Mouse (Mus musculus) lung, postnatal 0 days (tissue): Measurements from ENCODE around the gene Defb48. TPM values are rescaled to one million over a fixed set of nuclear protein-coding genes. Genes with fewer than 3 reads are reported as not detected.

ENCODE experiments used
- ATAC-seq: fragments of 200-750 bp; cut with Nextera tagmentation; 2 replicates; pipeline ENCODE4 v1.8.0; 2017; ENCODE audit warnings: moderate library complexity
- DNase-seq: peaks from one replicate; pipeline ENCODE4 v3.0.0-alpha.2; 2016; ENCODE audit warnings: low spot score
- H3K27ac ChIP-seq: fragments of 300-500 bp; sonication (generic); 2 replicates; pipeline ENCODE4 v1.5.1; 2014; ENCODE audit warnings: antibody characterized with exemption, mild to moderate bottlenecking, low read length, mixed read lengths
- H3K27me3 ChIP-seq: fragments of 300-500 bp; sonication (generic); replicated peaks from 2 replicates; pipeline ENCODE4 v1.6.1; 2014; ENCODE audit warnings: low read length, mixed read lengths; ENCODE audit not compliant: insufficient read depth
- H3K36me3 ChIP-seq: fragments of 300-500 bp; sonication (generic); 2 replicates; pipeline ENCODE4 v1.6.1; 2014; ENCODE audit warnings: low read length, mixed read lengths; ENCODE audit not compliant: insufficient read depth
- H3K4me1 ChIP-seq: fragments of 300-500 bp; sonication (generic); 2 replicates; pipeline ENCODE4 v1.6.1; 2014; ENCODE audit warnings: antibody characterized with exemption, low read depth, low read length, mixed read lengths; ENCODE audit not compliant: insufficient read depth
- H3K4me2 ChIP-seq: fragments of 300-500 bp; sonication (generic); replicated peaks from 2 replicates; pipeline ENCODE4 v1.6.1; 2014; ENCODE audit warnings: low read depth, mild to moderate bottlenecking, low read length, moderate library complexity, mixed read lengths
- H3K4me3 ChIP-seq: fragments of 300-500 bp; sonication (generic); 2 replicates; pipeline ENCODE4 v1.5.1; 2014; ENCODE audit warnings: low read depth, low read length
- H3K9ac ChIP-seq: fragments of 300-500 bp; sonication (generic); replicated peaks from 2 replicates; pipeline ENCODE4 v1.6.1; 2014; ENCODE audit warnings: low read depth, mild to moderate bottlenecking
- H3K9me3 ChIP-seq: fragments of 300-500 bp; sonication (generic); 2 replicates; pipeline ENCODE4 v1.6.1; 2016; ENCODE audit warnings: low read length, mixed read lengths
- CTCF ChIP-seq: IDR thresholded peaks from 2 replicates; pipeline ENCODE4 v1.5.1; 2016; ENCODE audit warnings: antibody characterized with exemption, mild to moderate bottlenecking
- EP300 ChIP-seq: IDR thresholded peaks from 2 replicates; pipeline ENCODE4 v1.6.1; 2016; ENCODE audit warnings: antibody characterized with exemption, mild to moderate bottlenecking, control low read depth
- WGBS: fragments of 180-500 bp; shearing (Covaris S2); extraction: QIAGEN DNeasy Blood & Tissue Kit; methylation state at CpG from one replicate; pipeline ENCODE4 v1.1.7; 2014; 5-methylcytosine and 5-hydroxymethylcytosine counted together
- polyA plus RNA-seq: library from polyadenylated mRNA; unstranded; fragments of >200 nt; fragmentation: Nextera tagmentation; extraction: Ambion mirVana; gene quantifications from 2 replicates; pipeline ENCODE4 v1.2.1, GENCODE M21; 2015

The Defb48 gene
- polyA plus RNA-seq, 1 experiment from 2014 or later, result not detected

DNA sequence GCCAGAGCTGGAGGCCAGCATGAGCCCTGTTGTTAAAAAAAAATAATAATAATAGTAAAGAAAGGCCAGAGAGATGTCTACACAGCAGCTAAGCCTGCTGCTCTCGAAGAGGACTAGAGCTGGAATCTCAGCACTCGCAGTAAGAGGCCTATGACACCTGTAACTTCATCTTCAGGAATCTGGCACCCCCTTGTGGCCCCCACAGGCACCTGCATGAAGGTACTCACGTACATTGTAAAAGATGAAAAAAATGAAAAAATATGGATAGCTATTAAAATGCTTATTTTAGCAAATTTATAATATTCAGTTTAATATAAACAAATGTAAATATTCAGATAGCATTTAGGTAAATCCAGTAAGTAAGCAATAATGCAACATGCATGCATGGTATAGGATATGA is 44.9 kb downstream of the Defb48 start:
- 99% methylated on average over 3 of the region's 3 CpGs for WGBS
- Histone ChIP-seq H3K4me2 (no peak overlapping the region), H3K9ac (no peak overlapping the region), H3K27me3 (no peaks in the 10 kb centered on the region), H3K27ac (no peak overlapping the region), H3K36me3 (no peaks in the 10 kb centered on the region), H3K9me3 (no peaks in the 10 kb centered on the region), H3K4me3 (no peak overlapping the region), H3K4me1 (no peaks in the 10 kb centered on the region)
- TF ChIP-seq EP300, result no peak
- TF ChIP-seq CTCF, result peak; percentile 52
- DNase-seq (no peak), ATAC-seq (no peak)

DNA sequence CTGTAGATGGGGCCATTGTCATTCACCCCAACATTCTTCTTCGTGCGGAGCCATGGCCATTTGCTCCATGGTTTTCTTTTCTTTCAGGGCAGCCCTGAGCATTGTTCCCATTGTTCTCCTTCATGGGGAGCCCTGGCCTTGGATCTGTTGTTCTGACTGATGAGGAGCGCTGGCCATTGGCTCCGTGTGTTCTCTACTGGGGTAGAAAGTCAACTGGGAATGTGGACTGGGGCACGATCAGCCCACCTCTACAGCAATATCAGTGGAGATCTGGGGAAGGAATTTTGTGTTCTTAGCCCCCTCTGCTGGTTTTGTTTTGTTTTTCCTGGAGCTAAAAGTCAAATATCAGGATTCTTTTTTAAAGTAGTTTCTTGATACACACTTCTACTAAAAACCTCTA is 46.6 kb downstream of the Defb48 start:
- Histone ChIP-seq H3K9ac (no peak overlapping the region), H3K36me3 (no peaks in the 10 kb centered on the region), H3K4me2 (no peak overlapping the region), H3K4me3 (no peak overlapping the region), H3K27me3 (no peaks in the 10 kb centered on the region), H3K9me3 (no peaks in the 10 kb centered on the region), H3K4me1 (no peaks in the 10 kb centered on the region), H3K27ac (no peak overlapping the region)
- TF ChIP-seq CTCF (peak; percentile 62), EP300 (no peak)
- DNase-seq (peak; percentile 28), ATAC-seq (no peak)
- 70% methylated on average over 5 of the region's 5 CpGs for WGBS

DNA sequence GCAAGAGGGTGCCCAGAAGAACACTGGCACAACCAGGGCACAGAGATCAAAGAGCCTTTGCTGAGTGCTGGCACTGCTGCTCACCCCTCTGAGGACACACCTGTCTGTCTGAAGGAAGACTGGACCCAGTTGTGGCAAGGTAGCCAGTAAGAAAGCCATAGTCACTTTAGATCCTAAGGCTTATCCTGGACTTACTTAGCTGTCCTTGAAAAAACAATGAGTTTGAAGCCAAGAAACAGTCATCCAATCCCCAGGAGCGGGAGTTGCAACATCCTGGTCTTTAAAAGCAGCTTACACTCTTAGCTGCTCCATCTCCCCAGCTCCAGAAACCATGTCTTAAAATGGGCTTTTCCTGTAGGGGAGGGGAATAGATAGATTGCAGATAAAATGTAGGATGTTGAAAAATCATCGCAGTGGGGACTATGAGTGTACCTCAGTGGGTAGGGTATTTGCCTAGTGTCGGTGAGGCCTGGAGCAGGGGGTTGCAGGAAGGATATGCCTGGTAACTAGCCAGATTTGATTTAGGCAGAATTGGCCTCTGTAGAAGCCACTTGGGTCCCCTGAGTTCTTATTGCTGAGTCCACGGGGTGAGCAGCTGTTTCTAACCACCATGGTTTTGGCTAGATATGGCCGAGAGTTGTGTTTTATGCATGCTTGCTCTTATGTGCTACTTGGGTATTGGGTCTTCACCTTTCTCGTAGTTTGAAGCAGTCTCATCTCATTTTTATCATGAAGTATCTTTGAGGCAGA is 47.5 kb downstream of the Defb48 start:
- Histone ChIP-seq H3K27me3 (no peaks in the 10 kb centered on the region), H3K36me3 (no peaks in the 10 kb centered on the region), H3K27ac (no peak overlapping the region), H3K4me1 (no peaks in the 10 kb centered on the region), H3K4me2 (no peak overlapping the region), H3K4me3 (no peak overlapping the region), H3K9me3 (no peaks in the 10 kb centered on the region), H3K9ac (no peak overlapping the region)
- WGBS, result 81% methylated on average over 6 of the region's 6 CpGs
- peak; percentile 64 for DNase-seq
- ATAC-seq, result peak; percentile 26; the same call in 1 of the 2 replicates
- no peak for TF ChIP-seq CTCF
- no peak for TF ChIP-seq EP300

DNA sequence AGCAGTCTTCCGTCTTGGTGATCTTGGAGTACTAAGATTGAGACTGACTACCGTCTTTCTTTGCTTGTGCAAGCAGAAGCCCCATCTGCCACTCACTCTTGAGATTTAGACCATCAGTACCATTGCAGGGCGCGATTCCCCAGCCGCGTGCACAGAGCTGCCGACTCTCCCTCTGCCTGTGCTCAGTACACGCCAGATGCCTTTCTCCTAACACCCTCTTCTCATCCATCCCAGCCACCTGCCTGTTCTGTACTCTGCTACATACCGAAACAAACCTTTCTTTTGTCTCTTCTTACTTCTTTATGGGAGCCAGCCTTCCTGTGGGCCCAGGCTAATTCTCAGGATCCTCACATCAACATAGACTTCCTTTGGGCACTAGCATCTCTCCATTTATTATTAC is 48.9 kb downstream of the Defb48 start:
- no peak for DNase-seq
- Histone ChIP-seq H3K9me3 (no peaks in the 10 kb centered on the region), H3K36me3 (0 out of 2 replicates have a peak, but pooled peaks cover 2% of the 10 kb centered on the region), H3K4me3 (no peak overlapping the region), H3K4me1 (no peaks in the 10 kb centered on the region), H3K4me2 (no peak overlapping the region), H3K9ac (no peak overlapping the region), H3K27ac (no peak overlapping the region), H3K27me3 (no peaks in the 10 kb centered on the region)
- 62% methylated on average over 9 of the region's 9 CpGs for WGBS
- no peak for ATAC-seq
- TF ChIP-seq EP300 (no peak), CTCF (no peak)

DNA sequence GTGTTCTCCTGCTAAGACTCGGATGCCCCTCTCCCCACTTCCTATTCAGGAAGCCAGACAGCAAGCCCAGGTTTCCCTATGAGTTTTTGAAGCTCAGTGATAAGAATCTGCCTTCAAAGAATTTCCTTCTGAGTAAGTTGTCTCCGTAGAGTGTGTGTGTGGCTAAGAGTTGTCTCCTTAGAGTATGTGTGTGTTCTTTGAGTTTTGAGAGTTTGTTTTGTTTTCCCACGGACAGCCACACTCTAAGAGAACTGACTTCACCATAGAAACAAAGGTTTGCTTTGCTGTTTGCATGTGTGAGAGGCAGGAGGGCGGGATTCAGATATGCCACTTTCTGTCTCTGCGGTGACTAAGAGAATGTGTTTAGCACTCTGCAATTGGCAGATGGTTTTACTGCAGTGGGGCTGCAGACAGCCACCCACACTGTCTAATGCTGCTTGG is 56.2 kb downstream of the Defb48 start:
- WGBS, result 33% methylated on average over 5 of the region's 5 CpGs
- peak; percentile 58 for ATAC-seq

More for the DNA sequence above, 56.2 kb downstream of the Defb48 start:
- H3K4me3 ChIP-seq, result no peak overlapping the region
- no peak overlapping the region for H3K27ac ChIP-seq
- DNase-seq, result peak; percentile 20
- TF ChIP-seq CTCF, result no peak
- no peak for TF ChIP-seq EP300
- 0 out of 2 replicates have a peak, but pooled peaks cover 9% of the 10 kb centered on the region for H3K36me3 ChIP-seq
- no peak overlapping the region for H3K4me2 ChIP-seq
- no peak overlapping the region for H3K9ac ChIP-seq
- H3K9me3 ChIP-seq, result no peaks in the 10 kb centered on the region
- H3K27me3 ChIP-seq, result no peaks in the 10 kb centered on the region
- H3K4me1 ChIP-seq, result no peaks in the 10 kb centered on the region; the same call in 1 of the 2 replicates

Other genes starting within 250 kb of the Defb48 start
- 9.8 and 11.5 TPM in 2 replicates for gene Ints6, start 223.3 kb downstream of the Defb48 start, polyA plus RNA-seq
- gene Wdfy2, start 146.8 kb downstream of the Defb48 start, polyA plus RNA-seq, result 3.4 and 3.5 TPM in 2 replicates
- not detected in 2 replicates for gene Defb47, start 13.6 kb upstream of the Defb48 start, polyA plus RNA-seq
- gene Defb43, start 27.3 kb upstream of the Defb48 start, polyA plus RNA-seq, result not detected in 2 replicates
- not detected in 2 replicates for gene Defb42, start 62.5 kb upstream of the Defb48 start, polyA plus RNA-seq
- gene Defb30, start 65.5 kb upstream of the Defb48 start, polyA plus RNA-seq, result not detected in 2 replicates